Mouse (Mus musculus): ENCODE measurements at regions not wholly inside any gene's neighbourhood (a gene's known extent, or its start where the extent isn't known, plus 50 kb on each side); places are given as distances from the start of the nearest gene placed in this dataset.
A peak's percentile ranks its signal among the peaks of the same experiment; 100 is the strongest.

DNA sequence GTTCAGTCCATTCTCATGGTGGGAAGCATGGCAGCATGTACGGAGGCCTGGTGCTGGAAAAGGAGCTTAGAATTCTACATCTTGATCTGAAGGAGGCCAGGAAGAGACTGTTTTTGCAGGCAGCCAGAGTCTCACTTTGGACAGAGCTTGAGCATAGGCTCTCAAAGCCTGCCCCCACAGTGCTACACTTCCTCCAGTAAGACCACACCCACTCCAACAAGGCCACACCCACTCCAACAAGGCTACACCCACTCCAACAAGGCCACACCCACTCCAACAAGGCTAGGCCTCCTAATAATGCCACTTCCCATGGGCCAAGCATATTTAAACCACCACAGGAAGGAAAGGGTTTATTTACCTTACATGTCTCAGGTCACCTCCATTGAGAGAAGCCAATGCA lies 121.0 kb downstream of the Dyrk2 start:
- intact Hi-C loops (cut with DNase I) = no loop called here
- no peak for DNase-seq (ENCODE audit: low spot score in 2 of 2)

DNA sequence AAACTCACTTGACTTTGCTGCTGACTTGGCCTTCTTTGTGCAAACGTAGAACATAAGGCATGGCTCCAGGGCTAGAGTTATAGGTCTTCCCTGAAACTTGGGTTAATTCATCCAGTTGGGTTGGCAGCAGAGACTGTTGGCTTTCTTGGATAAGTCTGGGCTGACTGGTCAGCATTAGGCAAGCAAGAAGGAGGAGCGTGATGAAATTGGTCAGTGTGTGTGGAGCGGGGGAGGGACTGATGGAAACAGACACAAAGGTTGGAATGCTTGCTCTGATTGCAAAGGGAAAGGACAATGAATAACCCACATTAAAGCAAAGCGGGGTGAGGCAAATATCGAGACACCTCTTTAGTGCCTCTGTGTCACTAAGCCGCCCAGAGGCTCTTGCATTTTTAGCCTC lies 120.3 kb downstream of the Dyrk2 start:
- intact Hi-C loops (cut with DNase I) = no loop called here
- DNase-seq (ENCODE audit: low spot score in 2 of 2) = no peak

DNA sequence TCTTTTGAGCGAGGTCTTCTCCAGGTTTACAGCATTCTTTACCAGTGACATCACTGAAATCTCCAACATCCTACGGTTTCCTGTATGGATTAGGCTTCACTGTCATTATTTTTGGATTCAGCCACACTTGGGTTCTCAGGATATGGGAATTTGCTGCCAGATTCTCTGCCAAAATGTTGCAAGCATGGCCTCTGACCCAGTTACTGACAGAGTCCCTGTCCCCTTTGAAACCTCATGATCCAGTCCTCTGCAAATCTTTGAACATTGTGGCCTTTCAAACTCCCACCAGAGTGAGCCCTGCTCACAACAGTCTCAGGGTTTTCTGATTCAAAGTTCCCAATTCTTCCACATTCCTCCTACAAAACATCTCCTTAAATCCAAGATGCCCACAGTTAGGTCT lies 118.9 kb downstream of the Dyrk2 start:
- no peak for DNase-seq (ENCODE audit: low spot score in 2 of 2)
- intact Hi-C loops (cut with DNase I) = no loop called here

DNA sequence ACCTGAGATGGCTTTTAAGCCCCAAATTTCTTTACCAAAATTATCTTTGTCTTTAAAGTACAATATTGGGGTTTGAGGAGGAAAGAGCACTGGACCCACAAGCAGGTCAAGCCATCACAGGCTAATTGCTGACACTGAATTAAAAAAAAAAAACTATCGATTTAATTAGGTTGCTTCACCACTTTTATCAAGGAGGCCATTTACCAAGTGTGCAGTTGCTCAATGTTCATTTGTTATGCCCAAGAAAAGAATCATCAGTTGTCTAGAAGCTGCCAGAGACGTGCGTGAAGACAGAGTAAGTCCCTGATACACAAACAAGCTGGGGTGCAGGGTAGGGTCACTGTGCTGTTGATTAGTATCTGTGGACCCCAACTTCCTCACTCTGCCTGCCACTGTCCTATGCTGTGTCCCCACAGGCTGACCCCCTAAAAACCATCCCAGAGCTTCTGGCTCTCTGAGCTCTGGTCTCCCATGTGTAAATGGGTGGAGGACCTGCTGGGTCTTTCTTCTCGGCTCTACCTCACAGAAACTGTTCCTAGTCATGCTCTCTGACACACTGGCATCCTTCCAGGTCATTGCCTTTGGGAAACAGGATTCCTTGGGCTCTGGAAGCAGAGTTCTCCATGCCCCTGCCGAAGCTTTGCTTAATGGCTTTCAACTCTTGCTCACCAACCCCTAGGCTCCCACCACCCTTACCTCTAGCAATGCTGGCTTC lies 116.8 kb downstream of the Dyrk2 start:
- intact Hi-C loops (cut with DNase I) = no loop called here
- no peak for DNase-seq (ENCODE audit: low spot score in 2 of 2)

DNA sequence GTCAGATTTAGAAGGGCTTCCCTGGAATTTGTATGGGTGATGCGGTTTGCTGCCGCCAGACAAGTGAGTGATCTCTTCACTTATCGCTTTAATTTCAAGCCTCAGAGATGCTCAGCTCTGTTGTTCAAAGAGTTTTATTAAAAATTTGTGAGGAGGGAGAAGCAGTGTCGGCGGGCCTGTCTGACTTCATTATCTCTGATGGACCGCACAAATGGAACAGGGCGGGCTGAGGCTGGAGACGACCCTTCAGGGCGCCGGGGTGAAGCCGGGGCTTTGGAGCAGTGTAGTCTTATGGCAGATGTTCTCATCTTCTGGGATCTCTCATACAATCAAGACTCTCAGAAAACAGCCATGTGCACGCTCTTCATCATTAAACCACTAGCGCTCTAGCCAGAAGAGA lies 115.2 kb downstream of the Dyrk2 start:
- intact Hi-C loops (cut with DNase I) = no loop called here
- DNase-seq (ENCODE audit: low spot score in 2 of 2) = no peak

DNA sequence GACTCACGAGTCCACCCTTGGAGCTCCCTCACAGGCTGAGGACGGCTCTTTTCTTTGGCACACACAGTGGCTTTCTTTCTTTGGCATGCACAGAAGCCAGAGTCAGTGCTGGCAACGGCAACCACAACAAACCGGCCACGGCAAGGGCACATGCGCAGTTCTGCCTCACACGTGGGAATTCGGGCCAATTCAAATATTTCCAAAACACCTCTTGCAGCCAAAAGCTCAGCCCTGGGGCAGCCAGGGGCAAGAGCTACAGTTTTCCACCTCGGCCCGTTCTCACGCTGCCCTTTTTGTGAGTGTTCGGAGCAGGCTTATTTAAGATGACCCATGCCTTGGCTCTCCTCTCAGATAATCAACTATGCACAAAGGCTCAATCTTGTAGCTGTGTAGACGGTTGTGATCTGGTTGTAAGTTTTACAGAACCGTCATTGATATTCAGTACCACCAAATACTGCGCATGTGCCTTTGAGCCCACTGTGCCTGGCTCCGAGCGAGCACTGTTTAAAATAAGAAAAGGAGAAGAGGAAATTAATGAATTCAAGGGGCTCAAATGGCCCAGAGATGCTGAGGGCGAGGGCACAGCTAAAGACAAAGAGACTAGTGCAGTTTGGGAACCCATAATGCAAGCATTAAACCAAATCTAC lies 111.1 kb downstream of the Dyrk2 start:
- intact Hi-C loops (cut with DNase I) = no loop called here
- DNase-seq (ENCODE audit: low spot score in 2 of 2) = peak in 1 of 2 experiments; percentile 26

DNA sequence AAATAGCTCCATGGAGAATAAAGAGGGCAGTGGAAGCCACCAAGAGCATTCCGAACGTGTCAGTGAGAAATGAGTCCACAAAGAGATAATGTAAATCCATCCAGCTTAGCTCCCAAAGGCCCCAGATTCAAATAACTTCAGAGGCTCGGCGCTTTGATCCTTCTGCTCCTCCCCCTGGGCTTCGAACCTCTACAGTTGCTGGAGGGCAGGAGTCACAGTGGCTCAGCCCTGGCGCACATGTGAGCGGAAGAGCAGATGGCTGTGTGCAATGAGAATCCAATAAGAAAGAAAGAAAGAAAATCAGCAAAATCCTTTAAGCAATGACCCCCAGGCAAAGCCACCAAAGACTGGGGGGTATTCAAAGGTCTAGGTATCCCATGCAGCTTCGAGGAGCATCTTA lies 109.6 kb downstream of the Dyrk2 start:
- intact Hi-C loops (cut with DNase I) = no loop called here

DNA sequence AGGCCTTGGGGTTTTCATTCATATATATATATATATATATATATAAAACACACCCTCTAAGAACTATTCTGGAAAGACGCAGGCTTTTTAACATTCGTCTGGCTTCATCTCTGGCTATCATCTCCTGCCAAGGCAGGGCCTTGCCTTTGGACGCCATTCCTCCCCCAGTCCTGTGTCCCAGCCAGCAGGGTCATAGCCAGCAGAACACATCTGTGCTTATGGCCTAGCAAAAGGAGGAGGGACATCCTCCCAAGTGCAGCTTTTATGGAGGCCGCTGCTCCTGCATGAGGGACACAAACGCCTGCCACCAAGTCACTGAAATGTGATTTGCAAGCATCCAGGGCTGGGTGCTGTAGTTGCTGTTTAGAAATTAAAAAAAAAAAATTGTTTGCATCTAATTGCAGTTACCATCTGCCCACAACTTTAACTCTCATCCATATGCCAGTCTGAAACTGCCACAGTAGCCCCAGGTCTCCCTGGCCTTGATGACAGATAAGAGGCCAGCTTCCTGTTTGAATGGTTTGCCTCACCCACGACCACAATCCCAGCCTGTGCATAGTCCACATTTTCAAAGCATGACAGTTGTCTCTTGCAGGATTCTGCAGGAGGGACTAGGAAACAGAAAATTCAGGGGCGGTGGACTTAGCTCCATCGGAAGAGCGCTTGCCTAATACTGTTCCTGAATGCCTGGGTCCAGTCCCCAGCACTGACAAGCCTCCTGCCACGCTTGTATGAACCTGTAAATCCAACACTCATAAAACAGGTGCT lies 108.7 kb downstream of the Dyrk2 start:
- no peak for DNase-seq (ENCODE audit: low spot score in 2 of 2)
- intact Hi-C loops (cut with DNase I) = no loop called here

More for the DNA sequence above, 109.6 kb downstream of the Dyrk2 start:
- DNase-seq (ENCODE audit: low spot score in 2 of 2) = no peak

DNA sequence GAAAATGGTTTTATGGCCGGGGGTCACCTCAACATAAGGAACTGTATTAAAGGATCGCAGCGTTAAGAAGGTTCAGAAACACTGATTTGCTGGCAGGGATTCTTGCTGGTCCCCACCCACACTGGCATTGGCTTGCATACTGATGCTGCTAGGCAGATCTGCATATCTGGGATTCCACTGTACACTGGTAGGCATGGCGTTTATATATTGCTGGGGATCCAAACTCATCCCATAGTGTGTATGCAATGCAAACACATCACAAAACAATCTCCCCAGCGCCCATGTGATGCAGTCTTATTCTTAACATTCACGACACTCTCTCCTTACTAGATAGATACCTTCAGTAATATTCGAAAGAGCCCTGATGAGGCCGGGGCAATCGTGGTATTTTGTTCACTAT lies 105.0 kb downstream of the Dyrk2 start:
- intact Hi-C loops (cut with DNase I) = no loop called here
- DNase-seq (ENCODE audit: low spot score in 2 of 2) = no peak

DNA sequence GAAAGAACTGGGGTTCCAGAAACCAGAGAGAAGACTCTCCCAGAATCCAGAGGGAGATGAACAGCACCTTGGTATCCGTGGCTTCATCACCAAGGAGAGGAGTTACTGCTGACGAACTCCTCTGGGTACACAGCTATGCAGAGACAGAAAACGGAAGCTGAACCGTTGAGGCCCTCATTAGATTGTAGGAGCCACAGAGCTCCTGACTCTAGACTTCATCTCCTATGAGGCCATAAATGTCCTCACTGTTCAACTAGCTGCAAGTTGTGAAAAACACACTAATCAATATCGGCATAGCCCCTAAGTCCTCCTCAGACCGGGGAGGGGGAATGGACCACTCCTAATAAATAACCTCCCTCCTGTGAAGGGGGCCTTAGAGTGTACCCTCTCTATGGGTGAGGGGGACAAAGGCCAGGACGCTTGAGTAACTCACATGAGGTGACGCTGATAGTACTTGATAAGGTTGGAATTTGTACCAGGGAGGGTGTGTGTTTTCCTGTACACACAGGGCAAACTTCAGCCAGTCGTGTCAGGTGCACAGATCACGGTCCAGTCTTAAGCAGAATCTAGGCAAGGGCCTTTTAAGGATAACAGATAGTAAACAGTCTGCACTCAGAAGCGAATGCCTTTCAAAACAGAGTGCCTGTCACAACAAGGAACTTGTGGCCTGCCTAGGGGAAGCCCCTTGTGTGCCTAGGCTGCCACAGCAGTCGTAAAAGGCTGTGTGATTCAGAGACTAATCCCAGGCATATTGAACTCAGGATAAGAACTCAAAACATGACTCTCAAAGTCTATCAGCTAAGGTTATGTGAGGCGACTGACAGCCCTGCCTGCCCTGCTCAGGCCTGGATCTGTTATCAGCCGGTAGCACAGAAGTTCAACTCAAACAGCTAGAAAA lies 104.2 kb downstream of the Dyrk2 start:
- intact Hi-C loops (cut with DNase I) = no loop called here
- no peak for DNase-seq (ENCODE audit: low spot score in 2 of 2)

DNA sequence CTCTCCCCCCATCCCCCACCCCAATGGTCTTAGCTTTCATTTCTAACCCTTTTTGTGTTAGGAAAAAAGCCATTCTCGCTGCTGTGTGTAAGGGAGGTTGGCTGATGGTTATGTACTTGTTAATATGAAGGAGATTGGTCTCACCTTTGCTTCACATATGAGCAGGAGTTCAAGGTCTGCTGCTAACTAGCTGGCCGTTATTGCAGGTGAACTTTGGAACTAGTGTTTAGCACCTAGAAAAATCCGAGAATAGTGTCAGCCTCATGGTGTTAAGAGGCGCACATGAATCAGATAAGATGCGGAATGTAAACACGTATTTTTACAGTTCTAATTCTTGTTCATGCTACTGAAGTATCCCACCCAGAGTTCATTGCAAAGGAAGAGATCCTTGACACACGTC lies 103.2 kb downstream of the Dyrk2 start:
- DNase-seq (ENCODE audit: low spot score in 2 of 2) = no peak
- intact Hi-C loops (cut with DNase I) = no loop called here

DNA sequence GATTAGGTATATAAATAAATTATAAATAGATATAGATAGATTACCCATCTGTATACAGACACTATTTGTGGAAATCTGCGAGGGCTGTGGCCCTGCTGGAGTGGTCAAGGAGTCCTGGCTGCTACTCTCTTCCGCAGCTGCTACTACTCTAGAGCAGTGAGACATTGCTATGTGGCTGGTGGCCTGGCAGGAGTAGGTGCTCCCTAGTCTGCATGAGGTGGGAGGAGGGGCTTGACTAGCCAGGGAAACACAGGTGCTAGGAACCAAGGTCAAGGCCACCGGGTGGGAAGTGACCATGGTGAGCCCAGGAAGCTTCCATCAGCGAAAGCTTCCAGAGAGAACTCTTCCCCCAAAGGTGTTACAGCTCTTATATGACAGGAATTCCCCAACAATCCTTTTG lies 100.3 kb downstream of the Dyrk2 start:
- intact Hi-C loops (cut with DNase I) = no loop called here
- no peak for DNase-seq (ENCODE audit: low spot score in 2 of 2)

DNA sequence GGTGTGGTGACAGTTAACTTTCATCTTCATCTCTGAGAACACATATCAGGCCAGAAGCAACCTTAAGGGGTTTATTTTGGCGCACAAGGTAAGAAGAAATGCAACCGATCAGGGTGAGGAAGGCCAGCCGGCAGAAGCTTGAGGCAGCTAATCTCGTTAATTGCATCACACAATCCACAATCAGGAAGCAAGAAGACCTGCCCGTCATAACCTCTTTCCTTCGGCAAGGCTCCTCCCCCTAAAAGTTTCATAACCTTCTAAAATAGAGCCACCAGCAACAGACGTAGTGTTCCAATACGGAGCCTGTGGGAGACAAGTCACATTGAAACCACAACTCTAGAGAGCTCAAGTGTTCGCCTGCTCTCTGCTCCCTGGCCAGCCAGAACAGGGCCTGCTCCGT lies 91.4 kb downstream of the Dyrk2 start:
- intact Hi-C loops (cut with DNase I) = no loop called here

DNA sequence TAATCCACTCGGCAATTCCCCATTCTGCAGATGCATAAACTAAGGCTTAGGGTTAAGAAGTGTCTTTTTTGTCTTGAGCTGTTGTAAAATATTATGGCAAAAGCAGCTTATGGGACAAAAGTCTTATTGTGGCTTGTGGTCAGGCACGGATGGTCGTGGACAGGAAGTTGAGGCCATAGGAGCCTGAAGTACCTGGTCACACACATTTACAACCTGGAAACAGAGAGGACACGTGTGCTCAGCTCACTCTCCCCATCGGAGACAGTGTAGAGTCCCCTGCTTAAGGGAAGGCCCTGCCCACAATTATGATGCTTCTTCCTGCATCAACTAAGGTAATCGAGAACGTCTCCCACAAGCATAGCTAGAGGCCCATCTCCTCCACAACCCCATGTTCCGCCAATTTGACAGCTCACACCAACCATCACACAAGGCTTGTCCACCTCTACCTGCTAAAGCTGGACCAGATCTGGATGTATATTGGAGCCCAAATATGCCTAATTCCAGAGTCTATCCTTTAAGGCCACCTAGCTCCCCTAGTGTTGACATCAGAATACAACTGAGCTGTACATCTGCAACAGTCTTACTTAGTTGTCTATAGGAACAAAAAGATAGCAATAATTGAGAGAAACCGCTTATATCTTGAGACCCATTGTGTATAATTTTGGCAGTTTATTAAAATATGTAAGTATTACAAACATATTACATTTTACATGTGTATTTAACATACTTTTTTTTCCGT lies 89.0 kb downstream of the Dyrk2 start:
- DNase-seq (ENCODE audit: low spot score in 2 of 2) = no peak
- intact Hi-C loops (cut with DNase I) = loop anchor here (5.0 kb wide), 1 partner anchor 86 kb away; no protein-coding TSS in a partner anchor

More for the DNA sequence above, 91.4 kb downstream of the Dyrk2 start:
- DNase-seq (ENCODE audit: low spot score in 2 of 2) = no peak

DNA sequence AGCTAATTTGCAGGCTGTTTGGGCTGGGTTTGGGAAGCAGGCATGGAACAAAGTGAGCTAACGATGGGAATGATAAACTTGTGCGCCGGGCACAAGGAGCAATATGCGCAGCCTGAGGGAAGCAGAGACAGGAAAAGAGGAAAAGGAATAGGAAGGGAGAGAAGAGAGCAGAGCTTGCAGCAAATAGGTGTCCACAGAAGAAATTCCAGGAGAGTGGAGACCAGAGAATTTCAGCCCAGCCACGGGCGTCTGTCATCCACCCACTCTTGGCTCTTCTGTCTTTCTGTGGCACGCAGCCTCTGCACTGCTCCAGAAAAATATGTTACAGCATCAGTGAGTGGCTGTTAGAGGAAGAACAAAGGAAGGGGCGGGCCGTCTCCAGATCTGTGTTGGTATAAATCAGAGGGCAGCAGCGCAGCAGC lies 88.2 kb downstream of the Dyrk2 start:
- peak; percentile 50 to 80 for DNase-seq (ENCODE audit: low spot score in 2 of 2)
- intact Hi-C loops (cut with DNase I) = loop anchor here (5.0 kb wide), 1 partner anchor 85 kb away; no protein-coding TSS in a partner anchor

DNA sequence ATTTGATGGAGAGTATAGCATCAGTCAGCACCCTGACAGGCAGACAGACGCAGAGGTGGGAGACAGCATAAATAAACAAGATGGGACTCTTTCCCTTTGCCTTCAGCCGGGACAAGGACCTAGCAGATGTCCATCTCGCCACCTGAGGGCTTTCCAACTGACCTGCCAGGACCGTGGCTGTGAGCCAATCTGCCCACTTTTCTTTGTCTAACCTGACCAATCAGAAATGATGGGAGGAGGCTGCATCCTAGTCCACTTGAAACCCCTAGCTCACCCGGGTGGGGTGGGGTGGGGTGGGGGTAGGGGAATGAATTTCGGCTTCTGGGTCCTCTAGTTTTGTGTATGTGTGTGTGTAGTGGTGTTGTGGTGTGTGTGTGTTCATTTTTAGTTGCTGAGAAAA lies 87.4 kb downstream of the Dyrk2 start:
- intact Hi-C loops (cut with DNase I) = loop anchor here (5.0 kb wide), 1 partner anchor 85 kb away; no protein-coding TSS in a partner anchor
- no peak for DNase-seq (ENCODE audit: low spot score in 2 of 2)

DNA sequence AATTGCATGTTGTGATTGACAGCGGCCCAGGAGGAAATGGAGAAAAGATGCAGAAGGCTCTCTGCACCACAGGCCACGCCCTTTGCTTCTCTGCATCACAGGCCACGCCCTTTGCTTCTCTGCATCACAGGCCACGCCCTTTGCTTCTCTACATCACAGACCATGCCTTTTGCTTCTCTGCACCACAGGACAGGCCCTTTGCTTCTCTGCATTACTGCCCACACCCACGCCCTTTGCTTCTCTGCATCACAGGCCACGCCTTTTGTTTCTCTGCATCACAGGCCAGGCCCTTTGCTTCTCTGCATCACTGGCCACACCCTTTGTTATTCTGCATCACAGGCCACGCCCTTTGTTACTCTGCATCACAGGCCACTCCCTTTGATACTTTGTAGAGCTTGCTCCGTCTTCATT lies 82.7 kb downstream of the Dyrk2 start:
- intact Hi-C loops (cut with DNase I) = no loop called here

DNA sequence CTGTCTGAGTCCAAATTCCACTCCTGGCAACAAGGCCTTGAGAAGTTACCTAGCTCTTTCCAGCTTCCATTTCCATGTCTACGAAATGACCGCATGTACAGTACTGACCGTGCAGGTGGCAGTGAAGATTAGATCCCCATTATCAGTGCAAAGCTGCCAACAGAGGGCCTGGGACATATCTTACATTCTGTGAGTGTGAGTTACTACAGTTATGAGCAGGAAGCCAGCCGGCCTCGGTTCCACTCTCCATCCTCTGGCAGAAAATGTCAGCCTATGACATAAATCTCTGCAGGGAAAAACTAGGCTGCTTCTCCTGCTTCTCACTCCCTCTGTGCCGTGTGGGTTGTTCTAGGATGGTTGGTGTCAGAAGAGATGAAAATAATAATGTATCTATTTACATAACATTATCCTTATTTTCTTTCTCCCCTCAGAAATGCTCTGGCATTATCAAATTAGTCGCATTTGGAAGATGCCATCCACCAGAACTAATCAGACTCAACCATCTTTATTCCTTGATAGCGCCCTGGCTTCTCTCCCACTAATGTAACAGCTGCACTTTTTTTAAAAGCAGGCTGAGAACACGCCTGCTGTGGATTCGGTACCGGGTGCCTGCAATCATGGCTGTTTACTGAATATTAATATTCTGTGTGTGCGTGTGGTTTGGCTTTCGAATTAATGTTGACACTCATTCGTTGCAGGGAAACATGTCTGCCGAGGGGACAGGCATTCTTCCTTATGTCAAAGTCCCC lies 77.5 kb downstream of the Dyrk2 start:
- intact Hi-C loops (cut with DNase I) = no loop called here
- peak in 1 of 2 experiments; percentile 58 for DNase-seq (ENCODE audit: low spot score in 2 of 2)

More for the DNA sequence above, 82.7 kb downstream of the Dyrk2 start:
- no peak for DNase-seq (ENCODE audit: low spot score in 2 of 2)

Data from left cerebral cortex, postnatal 25 days (tissue).